Mouse (Mus musculus): ENCODE measurements around the gene Olfr193.

GRCm38 (mm10) chr16:59141105-59141504, 29.4 kb upstream of the Olfr193 start:
- no peak for TF ChIP-seq HCFC1 (IDR thresholded peaks at IDR 0.05; ENCODE audit: borderline replicate concordance, insufficient read depth, low read length)
- TF ChIP-seq MAFK (IDR thresholded peaks at IDR 0.05; ENCODE audit: insufficient read depth, low read depth, low read length) = no peak
- no peak for TF ChIP-seq ZC3H11A (IDR thresholded peaks at IDR 0.05; ENCODE audit: borderline replicate concordance, low read depth, low read length)
- TF ChIP-seq ZNF384 (IDR thresholded peaks at IDR 0.05; ENCODE audit: low read depth, low read length) = no peak
